Mouse (Mus musculus): ENCODE measurements around the gene Ermp1. TPM values are rescaled to one million over a fixed set of nuclear protein-coding genes. Genes with fewer than 3 reads are reported as not detected.

The Ermp1 gene
- polyA plus RNA-seq, 2 experiments = 6.8 to 7.2 TPM

- H3K4me2 ChIP-seq (ENCODE audit: low read depth) = no peak overlapping the region
- 56% methylated on average over 7 of the region's 7 CpGs for whole genome bisulfite sequencing (ENCODE audit: insufficient replicate concordance)
- no peak overlapping the region for H3K27ac ChIP-seq
- DNase-seq (ENCODE audit: low read depth in 3 of 3, low spot score in 3 of 3) (no peak), ATAC-seq (ENCODE audit: insufficient read depth) (no peak)
- TF ChIP-seq CTCF (IDR thresholded peaks at IDR 0.05; ENCODE audit: low read depth) (no peak), EP300 (IDR thresholded peaks at IDR 0.05; ENCODE audit: low read depth) (no peak)
- peaks cover 0 to 8% of the 10 kb centered on the region in 2 experiments; a peak in 2 of 4 replicates for H3K4me1 ChIP-seq (replicated peaks; ENCODE audit: control insufficient read depth in 2 of 2, insufficient read depth in 2 of 2, low read length in 1 of 2)
- no peaks in the 10 kb centered on the region for H3K36me3 ChIP-seq (replicated peaks; ENCODE audit: control insufficient read depth, insufficient read depth, low read depth)
- no peak overlapping the region for H3K9ac ChIP-seq (replicated peaks)
- H3K4me3 ChIP-seq (ENCODE audit: insufficient read depth in 1 of 2, low read depth in 2 of 2, low read length in 2 of 2) = no peak overlapping the region
- H3K9me3 ChIP-seq (ENCODE audit: control insufficient read depth, low read length) = no peaks in the 10 kb centered on the region
- no peaks in the 10 kb centered on the region for H3K27me3 ChIP-seq (ENCODE audit: control insufficient read depth, insufficient read depth, low read length)
Measured at GRCm38 (mm10) chr19:29668135-29668534, 19.9 kb upstream of the Ermp1 start.

DNA sequence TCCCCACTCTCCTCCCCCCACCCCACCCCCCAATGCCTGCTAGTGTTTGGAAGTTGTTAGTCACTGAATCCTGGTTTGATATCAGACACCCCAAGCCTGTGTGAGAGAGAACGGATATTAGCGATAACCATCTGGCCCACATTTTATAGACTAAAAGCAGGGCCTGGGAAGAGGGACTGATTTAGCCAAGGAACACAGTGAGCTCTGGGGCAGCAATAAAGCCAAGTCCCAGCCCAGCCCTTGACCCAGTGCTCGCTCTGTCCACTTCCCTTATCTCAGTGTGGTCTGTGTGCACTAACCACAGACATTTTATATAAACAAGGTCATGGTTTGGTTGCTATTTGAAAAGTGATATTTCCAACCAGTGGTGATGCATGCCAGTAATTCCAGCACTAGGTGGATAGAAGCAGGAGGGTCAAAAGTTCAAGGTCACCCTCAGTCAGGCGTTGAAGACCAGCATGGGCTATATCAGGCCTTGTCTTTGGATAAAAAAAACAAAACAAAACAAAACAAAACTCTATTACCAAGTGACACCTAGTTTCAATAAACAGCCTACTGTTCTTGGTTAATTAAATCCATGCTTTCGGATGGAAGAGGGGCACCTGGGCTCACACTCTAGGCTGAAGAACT lies 18.9 kb upstream of the Ermp1 start:
- ATAC-seq (ENCODE audit: insufficient read depth) (no peak), DNase-seq (ENCODE audit: low read depth in 3 of 3, low spot score in 3 of 3) (no peak)
- Histone ChIP-seq H3K9ac (replicated peaks) (no peak overlapping the region), H3K4me2 (ENCODE audit: low read depth) (no peak overlapping the region), H3K4me3 (ENCODE audit: insufficient read depth in 1 of 2, low read depth in 2 of 2, low read length in 2 of 2) (no peak overlapping the region), H3K36me3 (replicated peaks; ENCODE audit: control insufficient read depth, insufficient read depth, low read depth) (no peaks in the 10 kb centered on the region), H3K27ac (no peak overlapping the region), H3K4me1 (replicated peaks; ENCODE audit: control insufficient read depth in 2 of 2, insufficient read depth in 2 of 2, low read length in 1 of 2) (peaks cover 0 to 8% of the 10 kb centered on the region in 2 experiments; a peak in 2 of 4 replicates), H3K27me3 (ENCODE audit: control insufficient read depth, insufficient read depth, low read length) (no peaks in the 10 kb centered on the region), H3K9me3 (ENCODE audit: control insufficient read depth, low read length) (no peaks in the 10 kb centered on the region)
- TF ChIP-seq CTCF (IDR thresholded peaks at IDR 0.05; ENCODE audit: low read depth) (no peak), EP300 (IDR thresholded peaks at IDR 0.05; ENCODE audit: low read depth) (no peak)
- WGBS (ENCODE audit: insufficient replicate concordance) = 48% methylated on average over 5 of the region's 5 CpGs

GRCm38 (mm10) chr19:29666164-29666563 lies 17.9 kb upstream of the Ermp1 start:
- no peak overlapping the region for H3K4me3 ChIP-seq (ENCODE audit: insufficient read depth in 1 of 2, low read depth in 2 of 2, low read length in 2 of 2)
- H3K9me3 ChIP-seq (ENCODE audit: control insufficient read depth, low read length) = no peaks in the 10 kb centered on the region
- no peak for TF ChIP-seq EP300 (IDR thresholded peaks at IDR 0.05; ENCODE audit: low read depth)
- no peak for TF ChIP-seq CTCF (IDR thresholded peaks at IDR 0.05; ENCODE audit: low read depth)
- DNase-seq (ENCODE audit: low read depth in 3 of 3, low spot score in 3 of 3) (no peak), ATAC-seq (ENCODE audit: insufficient read depth) (0 out of 2 replicates have a peak, but pooled peaks have one; percentile 23)
- H3K9ac ChIP-seq (replicated peaks) = no peak overlapping the region
- WGBS (ENCODE audit: insufficient replicate concordance) = 37% methylated on average over 4 of the region's 4 CpGs
- H3K27ac ChIP-seq = no peak overlapping the region
- peaks cover 0 to 8% of the 10 kb centered on the region in 2 experiments; a peak in 2 of 4 replicates for H3K4me1 ChIP-seq (replicated peaks; ENCODE audit: control insufficient read depth in 2 of 2, insufficient read depth in 2 of 2, low read length in 1 of 2)
- H3K27me3 ChIP-seq (ENCODE audit: control insufficient read depth, insufficient read depth, low read length) = no peaks in the 10 kb centered on the region
- H3K4me2 ChIP-seq (ENCODE audit: low read depth) = no peak overlapping the region
- H3K36me3 ChIP-seq (replicated peaks; ENCODE audit: control insufficient read depth, insufficient read depth, low read depth) = no peaks in the 10 kb centered on the region

- WGBS (ENCODE audit: insufficient replicate concordance) = 68% methylated on average over 5 of the region's 5 CpGs
- no peak overlapping the region for H3K27ac ChIP-seq
- no peaks in the 10 kb centered on the region for H3K36me3 ChIP-seq (replicated peaks; ENCODE audit: control insufficient read depth, insufficient read depth, low read depth)
- H3K4me1 ChIP-seq (replicated peaks; ENCODE audit: control insufficient read depth in 2 of 2, insufficient read depth in 2 of 2, low read length in 1 of 2) = peaks cover 0 to 8% of the 10 kb centered on the region in 2 experiments; a peak in 2 of 4 replicates
- no peaks in the 10 kb centered on the region for H3K27me3 ChIP-seq (ENCODE audit: control insufficient read depth, insufficient read depth, low read length)
- DNase-seq (ENCODE audit: low read depth in 3 of 3, low spot score in 3 of 3) = no peak
- H3K4me2 ChIP-seq (ENCODE audit: low read depth) = no peak overlapping the region
- H3K9ac ChIP-seq (replicated peaks) = no peak overlapping the region
- no peak for ATAC-seq (ENCODE audit: insufficient read depth)
- TF ChIP-seq CTCF (IDR thresholded peaks at IDR 0.05; ENCODE audit: low read depth) = no peak
- no peak for TF ChIP-seq EP300 (IDR thresholded peaks at IDR 0.05; ENCODE audit: low read depth)
- H3K9me3 ChIP-seq (ENCODE audit: control insufficient read depth, low read length) = no peaks in the 10 kb centered on the region
- H3K4me3 ChIP-seq (ENCODE audit: insufficient read depth in 1 of 2, low read depth in 2 of 2, low read length in 2 of 2) = no peak overlapping the region
Measured at GRCm38 (mm10) chr19:29664934-29665333, 16.7 kb upstream of the Ermp1 start.

GRCm38 (mm10) chr19:29663780-29664179 lies 15.6 kb upstream of the Ermp1 start:
- H3K36me3 ChIP-seq (replicated peaks; ENCODE audit: control insufficient read depth, insufficient read depth, low read depth) = no peaks in the 10 kb centered on the region
- no peak for ATAC-seq (ENCODE audit: insufficient read depth)
- WGBS (ENCODE audit: insufficient replicate concordance) = 59% methylated on average over 8 of the region's 8 CpGs
- H3K9me3 ChIP-seq (ENCODE audit: control insufficient read depth, low read length) = no peaks in the 10 kb centered on the region
- TF ChIP-seq EP300 (IDR thresholded peaks at IDR 0.05; ENCODE audit: low read depth) = no peak
- no peak for TF ChIP-seq CTCF (IDR thresholded peaks at IDR 0.05; ENCODE audit: low read depth)
- H3K27me3 ChIP-seq (ENCODE audit: control insufficient read depth, insufficient read depth, low read length) = no peaks in the 10 kb centered on the region
- H3K4me2 ChIP-seq (ENCODE audit: low read depth) = no peak overlapping the region
- H3K4me3 ChIP-seq (ENCODE audit: insufficient read depth in 1 of 2, low read depth in 2 of 2, low read length in 2 of 2) = no peak overlapping the region
- no peak for DNase-seq (ENCODE audit: low read depth in 3 of 3, low spot score in 3 of 3)
- H3K9ac ChIP-seq (replicated peaks) = no peak overlapping the region
- peaks cover 0 to 8% of the 10 kb centered on the region in 2 experiments; a peak in 2 of 4 replicates for H3K4me1 ChIP-seq (replicated peaks; ENCODE audit: control insufficient read depth in 2 of 2, insufficient read depth in 2 of 2, low read length in 1 of 2)
- H3K27ac ChIP-seq = no peak overlapping the region
